28 mouse cellular contexts compared by ENCODE assay signal in genomic region chr4:105408896-105409295, GRCm38 (mm10).
DNase-seq lines count a peak whose midpoint lies in the region; ATAC-seq and TF ChIP-seq lines count a peak whose summit lies in the region.
"Had no signal": no experiment of that assay in that cellular context is flagged by ENCODE, and none has a peak within 500 bp of the region (broad histone marks: within the 10 kb centered on the region; RNA-seq: fewer than 3 reads in every experiment).

No protein-coding gene starts in this region.

- ATAC-seq in liver, postnatal 0 days: no peak
- no peak for ATAC-seq in liver, embryonic 11.5 days (replicated peaks; ENCODE audit: low FRiP score)
- ATAC-seq: forebrain, embryonic 14.5 days; forebrain, postnatal 0 days; hindbrain, embryonic 16.5 days; intestine, embryonic 15.5 days had no signal

- no peaks in the 10 kb centered on the region for H3K27me3 ChIP-seq in liver, postnatal 0 days (ENCODE audit: insufficient read depth, low read length)
- no peaks in the 10 kb centered on the region for H3K27me3 ChIP-seq in liver, embryonic 11.5 days (replicated peaks; ENCODE audit: control insufficient read depth, insufficient read depth, low read length)
- H3K27me3 ChIP-seq in embryonic facial prominence, embryonic 10.5 days (replicated peaks; ENCODE audit: low read depth, poor library complexity, severe bottlenecking): no peaks in the 10 kb centered on the region; the same call in 1 of the 2 replicates
- H3K27me3 ChIP-seq: CH12.LX; embryonic facial prominence, embryonic 12.5 days; embryonic facial prominence, embryonic 15.5 days; heart, embryonic 12.5 days; heart, embryonic 15.5 days; hindbrain, embryonic 13.5 days; intestine, embryonic 15.5 days had no signal

- no peak for TF ChIP-seq CTCF in liver, postnatal 0 days (IDR thresholded peaks at IDR 0.05; ENCODE audit: low read depth)

- 70% methylated on average over 9 of the region's 9 CpGs for WGBS in liver, postnatal 0 days (ENCODE audit: insufficient replicate concordance)
- 85% methylated on average over 9 of the region's 9 CpGs for WGBS in liver, embryonic 11.5 days
- 90% methylated on average over 9 of the region's 9 CpGs for WGBS in embryonic facial prominence, embryonic 10.5 days

- no peak overlapping the region for H3K4me3 ChIP-seq in liver, postnatal 0 days (ENCODE audit: low read depth, low read length)
- H3K4me3 ChIP-seq in liver, embryonic 11.5 days (ENCODE audit: low read depth, low read length): no peak overlapping the region
- H3K4me3 ChIP-seq in embryonic facial prominence, embryonic 10.5 days: no peak overlapping the region
- H3K4me3 ChIP-seq: embryonic facial prominence, embryonic 12.5 days; embryonic facial prominence, embryonic 15.5 days; heart, embryonic 12.5 days; heart, embryonic 15.5 days; hindbrain, embryonic 10.5 days; hindbrain, embryonic 13.5 days; intestine, embryonic 15.5 days had no signal

- H3K4me1 ChIP-seq in liver, postnatal 0 days (ENCODE audit: insufficient read depth): no peaks in the 10 kb centered on the region
- H3K4me1 ChIP-seq in liver, embryonic 11.5 days (replicated peaks; ENCODE audit: control insufficient read depth, insufficient read depth, low read length): no peaks in the 10 kb centered on the region
- peaks cover 23% of the 10 kb centered on the region for H3K4me1 ChIP-seq in embryonic facial prominence, embryonic 10.5 days
- H3K4me1 ChIP-seq: intestine, embryonic 15.5 days had no signal

- intact Hi-C loops in left cerebral cortex, postnatal 25 days (cut with DNase I): no loop called here

- H3K27ac ChIP-seq in liver, postnatal 0 days (ENCODE audit: low read depth): no peak overlapping the region
- H3K27ac ChIP-seq in liver, embryonic 11.5 days (ENCODE audit: low read depth, low read length): no peak overlapping the region
- 0 out of 2 replicates have a peak overlapping the region, but pooled peaks have one; percentile 14 for H3K27ac ChIP-seq in embryonic facial prominence, embryonic 10.5 days (replicated peaks)
- H3K27ac ChIP-seq: embryonic facial prominence, embryonic 12.5 days; embryonic facial prominence, embryonic 15.5 days; heart, embryonic 15.5 days; hindbrain, embryonic 10.5 days; hindbrain, embryonic 13.5 days; intestine, embryonic 15.5 days had no signal

- peak; percentile 28 for DNase-seq in gastrocnemius, postnatal 10 days
- DNase-seq in gastrocnemius, adult 8-10 months (ENCODE audit: low spot score in 2 of 2): no peak
- DNase-seq in liver, postnatal 0 days: peak; percentile 24
- DNase-seq in liver, embryonic 11.5 days (ENCODE audit: low spot score): no peak
- peak; percentile 78 for DNase-seq in NIH3T3 (ENCODE audit: low read depth)
- no peak for DNase-seq in embryonic facial prominence, embryonic 10.5 days (ENCODE audit: low spot score)
- DNase-seq in kidney, adult 9 months: no peak
- DNase-seq in left cerebral cortex, postnatal 25 days (ENCODE audit: low spot score in 2 of 2): no peak
- DNase-seq: adrenal gland, adult 8-10 months; B cell, adult 2 months; cerebellum, adult 18-20 months; cerebellum, adult 9-10 months; cerebellum, postnatal 14 days; forebrain, postnatal 0 days; heart, adult 18-20 months; heart, postnatal 10 days; heart, postnatal 36 days had no signal

- no peak overlapping the region for H3K4me2 ChIP-seq in liver, postnatal 0 days (ENCODE audit: low read depth, low read length)
- no peak overlapping the region for H3K4me2 ChIP-seq in liver, embryonic 11.5 days
- H3K4me2 ChIP-seq: embryonic facial prominence, embryonic 12.5 days; embryonic facial prominence, embryonic 15.5 days; heart, embryonic 12.5 days; heart, embryonic 15.5 days; hindbrain, embryonic 13.5 days; intestine, embryonic 15.5 days had no signal

- no peaks in the 10 kb centered on the region for H3K36me3 ChIP-seq in liver, postnatal 0 days (replicated peaks; ENCODE audit: insufficient read depth, low read length)
- no peaks in the 10 kb centered on the region for H3K36me3 ChIP-seq in liver, embryonic 11.5 days (ENCODE audit: control insufficient read depth, insufficient read depth, low read length)
- H3K36me3 ChIP-seq in embryonic facial prominence, embryonic 10.5 days (replicated peaks): no peaks in the 10 kb centered on the region
- H3K36me3 ChIP-seq: embryonic facial prominence, embryonic 12.5 days; embryonic facial prominence, embryonic 15.5 days; G1E; heart, embryonic 12.5 days; heart, embryonic 15.5 days; hindbrain, embryonic 10.5 days; hindbrain, embryonic 13.5 days; intestine, embryonic 15.5 days had no signal

- peaks cover 2% of the 10 kb centered on the region; the same call in 1 of the 2 replicates for H3K9me3 ChIP-seq in liver, postnatal 0 days (ENCODE audit: low read length)
- no peaks in the 10 kb centered on the region for H3K9me3 ChIP-seq in liver, embryonic 11.5 days (ENCODE audit: control insufficient read depth, low read length)
- H3K9me3 ChIP-seq in embryonic facial prominence, embryonic 10.5 days: no peaks in the 10 kb centered on the region
- H3K9me3 ChIP-seq: embryonic facial prominence, embryonic 12.5 days; embryonic facial prominence, embryonic 15.5 days; heart, embryonic 12.5 days; heart, embryonic 15.5 days; hindbrain, embryonic 10.5 days; hindbrain, embryonic 13.5 days; intestine, embryonic 15.5 days had no signal

- H3K9ac ChIP-seq in liver, postnatal 0 days (replicated peaks): no peak overlapping the region
- H3K9ac ChIP-seq in liver, embryonic 11.5 days (ENCODE audit: low read depth, low read length): no peak overlapping the region
- H3K9ac ChIP-seq: embryonic facial prominence, embryonic 12.5 days; embryonic facial prominence, embryonic 15.5 days; forebrain, postnatal 0 days; heart, embryonic 12.5 days; heart, embryonic 15.5 days; hindbrain, embryonic 13.5 days; intestine, embryonic 15.5 days had no signal

- no peak for TF ChIP-seq EP300 in liver, postnatal 0 days (IDR thresholded peaks at IDR 0.05; ENCODE audit: low read depth)

Comparison
In these comparisons a context has a peak if more than half of its experiments do, and no peak if none do; other contexts are left out.
1. DNase-seq: peak in gastrocnemius, postnatal 10 days (single experiment), liver, postnatal 0 days (single experiment) and NIH3T3 (single experiment); none in gastrocnemius, adult 8-10 months (0 of 2), liver, embryonic 11.5 days (single experiment), embryonic facial prominence, embryonic 10.5 days (single experiment), kidney, adult 9 months (single experiment) and left cerebral cortex, postnatal 25 days (0 of 2).